Mouse (Mus musculus) kidney, embryonic 15.5 days (tissue): Measurements from ENCODE around the gene Cep63. TPM values are rescaled to one million over a fixed set of nuclear protein-coding genes. Genes with fewer than 3 reads are reported as not detected.

Experiments
- ATAC-seq: fragments of 200-750 bp; cut with Nextera tagmentation; replicated peaks from 2 replicates; pipeline ENCODE4 v1.8.0; 2017; ENCODE audit warnings: moderate TSS enrichment; ENCODE audit not compliant: low FRiP score
- H3K27ac ChIP-seq: fragments of 300-500 bp; sonication (generic); 2 replicates; pipeline ENCODE4 v1.5.1; 2015; ENCODE audit warnings: mild to moderate bottlenecking, inconsistent platforms
- H3K27me3 ChIP-seq: fragments of 300-500 bp; sonication (generic); 2 replicates; pipeline ENCODE4 v1.6.1; 2015; ENCODE audit warnings: inconsistent platforms
- H3K36me3 ChIP-seq: fragments of 300-500 bp; sonication (generic); 2 replicates; pipeline ENCODE4 v1.6.1; 2015; ENCODE audit warnings: inconsistent platforms
- H3K4me1 ChIP-seq: fragments of 300-500 bp; sonication (generic); 2 replicates; pipeline ENCODE4 v1.6.1; 2015; ENCODE audit warnings: inconsistent platforms
- H3K4me2 ChIP-seq: fragments of 300-500 bp; sonication (generic); 2 replicates; pipeline ENCODE4 v1.6.1; 2015; ENCODE audit warnings: moderate library complexity, mild to moderate bottlenecking, inconsistent platforms
- H3K4me3 ChIP-seq: fragments of 300-500 bp; sonication (generic); replicated peaks from 2 replicates; pipeline ENCODE4 v1.5.1; 2015; ENCODE audit warnings: mild to moderate bottlenecking, inconsistent platforms
- H3K9ac ChIP-seq: fragments of 300-500 bp; sonication (generic); 2 replicates; pipeline ENCODE4 v1.6.1; 2015; ENCODE audit warnings: mild to moderate bottlenecking, inconsistent platforms
- H3K9me3 ChIP-seq: fragments of 300-500 bp; sonication (generic); replicated peaks from 2 replicates; pipeline ENCODE4 v1.6.1; 2016; ENCODE audit warnings: inconsistent platforms
- WGBS: fragments of 180-500 bp; shearing (Covaris S2); methylation state at CpG from one replicate; pipeline ENCODE4 v1.1.7; 2015; ENCODE audit warnings: mixed read lengths; 5-methylcytosine and 5-hydroxymethylcytosine counted together
- polyA plus RNA-seq: library from polyadenylated mRNA; unstranded; fragments of >200 nt; fragmentation: Nextera tagmentation; extraction: Ambion mirVana; gene quantifications from 2 replicates; pipeline ENCODE4 v1.2.1, GENCODE M21; 2015

The Cep63 gene
- polyA plus RNA-seq, 1 experiment from 2014 or later: 61.7 TPM

DNA sequence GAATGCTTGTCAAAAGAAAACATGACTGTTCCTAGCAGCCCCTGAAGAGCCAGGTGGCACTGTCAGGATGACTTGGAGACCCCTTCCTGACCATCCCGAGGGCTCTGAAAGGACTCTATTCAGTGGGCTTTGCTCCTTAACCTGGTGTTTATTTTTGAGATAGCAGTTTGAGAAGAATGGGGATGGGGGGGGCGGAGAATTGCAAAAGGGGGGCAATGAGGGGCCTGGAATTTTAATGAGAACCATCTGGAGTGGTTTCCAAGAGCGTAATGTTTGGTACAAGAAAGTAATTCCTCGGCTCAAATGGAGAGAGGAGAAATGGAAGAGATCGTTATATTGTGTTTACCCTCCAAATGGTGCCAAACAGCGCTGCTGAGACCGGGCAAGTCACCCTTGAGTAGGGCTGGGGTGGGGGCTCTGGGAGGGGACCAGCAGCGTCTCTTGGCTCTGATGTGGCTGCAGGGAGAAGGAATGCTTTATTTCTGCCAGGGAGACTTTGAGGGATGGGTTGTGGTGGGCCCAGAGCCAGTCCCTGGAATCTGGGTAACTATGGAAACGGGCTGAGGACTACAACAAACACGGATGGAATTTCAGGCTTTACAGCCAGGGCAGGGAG is 17.3 kb upstream of the Cep63 start:
- peak overlapping the region; percentile 89 for H3K27ac ChIP-seq
- H3K9ac ChIP-seq: no peak overlapping the region
- WGBS: 7% methylated on average over 10 of the region's 10 CpGs
- peaks cover 52% of the 10 kb centered on the region for H3K4me1 ChIP-seq
- no peaks in the 10 kb centered on the region for H3K27me3 ChIP-seq
- ATAC-seq: peak; percentile 88
- H3K36me3 ChIP-seq: no peaks in the 10 kb centered on the region
- H3K4me2 ChIP-seq: peak overlapping the region; percentile 52
- H3K9me3 ChIP-seq: no peaks in the 10 kb centered on the region
- peak overlapping the region; percentile 18 for H3K4me3 ChIP-seq

DNA sequence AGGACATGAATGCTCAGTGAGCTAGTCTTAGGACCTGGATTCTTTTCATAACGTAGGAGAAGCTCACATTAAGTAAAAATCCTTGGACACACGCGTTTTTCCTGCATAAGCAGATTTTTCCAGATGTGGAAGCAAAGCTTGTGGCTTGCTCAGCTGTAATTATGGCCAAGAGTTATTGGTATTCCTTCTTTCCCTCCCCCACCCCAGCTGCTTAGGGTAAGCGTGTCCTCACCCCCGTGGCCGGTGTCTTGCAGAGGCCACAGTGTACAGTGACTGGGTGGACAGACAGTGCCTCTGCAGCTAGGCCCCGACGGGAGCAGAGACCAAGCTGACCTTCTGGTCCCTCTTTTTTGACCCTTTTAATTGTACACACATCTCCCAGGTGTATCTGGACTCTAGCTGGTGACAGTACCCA is 16.7 kb upstream of the Cep63 start:
- Histone ChIP-seq H3K9ac (no peak overlapping the region), H3K36me3 (no peaks in the 10 kb centered on the region), H3K4me1 (peaks cover 54% of the 10 kb centered on the region), H3K9me3 (no peaks in the 10 kb centered on the region), H3K4me2 (peak overlapping the region; percentile 52), H3K27me3 (no peaks in the 10 kb centered on the region), H3K4me3 (no peak overlapping the region), H3K27ac (peak overlapping the region; percentile 89)
- peak; percentile 19; the same call in 1 of the 2 replicates for ATAC-seq
- WGBS: 33% methylated on average over 8 of the region's 8 CpGs

DNA sequence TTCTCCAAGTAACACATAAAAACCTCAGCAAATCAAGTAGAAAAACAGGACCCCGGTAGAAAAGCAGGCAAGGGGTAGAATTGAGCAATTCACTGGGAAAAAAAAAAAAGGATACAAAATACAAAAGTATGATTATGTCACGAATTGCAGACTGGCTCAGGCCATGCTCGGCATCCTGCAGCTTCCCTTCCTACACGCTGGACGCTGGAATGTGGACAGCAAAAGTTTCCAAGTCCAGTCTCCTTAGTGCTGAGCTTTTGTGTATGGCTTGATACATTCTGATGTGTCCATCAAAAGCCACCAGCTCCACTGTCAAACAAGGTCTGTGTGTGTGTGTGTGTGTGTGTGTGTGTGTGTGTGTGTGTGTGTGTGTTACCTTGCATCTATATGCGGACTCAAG is 15.2 kb upstream of the Cep63 start:
- no peaks in the 10 kb centered on the region for H3K27me3 ChIP-seq
- no peaks in the 10 kb centered on the region for H3K36me3 ChIP-seq
- H3K9ac ChIP-seq: no peak overlapping the region
- no peak overlapping the region for H3K4me3 ChIP-seq
- H3K4me2 ChIP-seq: no peak overlapping the region
- 54% methylated on average over 6 of the region's 6 CpGs for WGBS
- H3K4me1 ChIP-seq: peaks cover 64% of the 10 kb centered on the region
- no peak for ATAC-seq
- H3K9me3 ChIP-seq: no peaks in the 10 kb centered on the region
- H3K27ac ChIP-seq: no peak overlapping the region

DNA sequence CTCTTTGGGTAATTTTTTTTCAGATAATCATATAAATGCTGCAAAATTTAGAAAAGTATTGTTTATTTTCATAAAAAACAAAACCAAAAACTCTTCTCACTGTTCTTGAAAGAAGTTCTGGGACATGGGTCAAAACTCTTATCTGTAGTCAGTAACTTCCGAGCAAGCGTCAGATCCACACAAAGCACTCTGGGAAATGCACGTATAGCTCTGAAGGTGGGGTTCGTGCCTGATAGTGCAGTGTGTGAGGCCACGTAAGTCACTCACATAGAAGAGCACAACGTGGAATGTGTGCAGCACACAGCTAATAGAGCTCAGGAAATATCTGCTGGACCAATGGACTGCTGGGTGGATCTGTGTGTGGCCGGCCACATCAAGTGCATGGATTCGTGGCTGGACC is 13.2 kb upstream of the Cep63 start:
- peak overlapping the region; percentile 63 for H3K27ac ChIP-seq
- 80% methylated on average over 8 of the region's 8 CpGs for WGBS
- no peak overlapping the region for H3K4me3 ChIP-seq

DNA sequence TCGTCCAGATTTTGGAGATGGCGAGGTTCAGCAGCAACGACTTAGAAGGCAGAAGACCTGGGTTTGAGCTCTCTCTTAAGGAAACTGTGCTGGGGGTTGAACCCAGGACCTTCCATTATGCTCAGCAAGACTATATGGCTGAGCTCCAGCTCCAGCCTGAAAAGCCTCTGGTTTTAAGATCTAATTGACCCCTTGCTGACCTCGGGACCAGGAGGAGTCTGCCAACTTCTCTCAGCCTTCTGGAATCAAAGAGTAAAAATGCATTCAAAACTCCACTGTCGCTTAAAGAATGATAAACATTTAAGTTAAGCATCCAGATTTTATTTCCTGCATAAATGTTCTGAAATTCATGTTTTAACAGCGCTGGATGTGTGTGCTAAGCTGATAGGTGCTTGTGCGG is 12.6 kb upstream of the Cep63 start:
- H3K4me3 ChIP-seq: no peak overlapping the region
- peak overlapping the region; percentile 63 for H3K27ac ChIP-seq
- no peak overlapping the region for H3K4me2 ChIP-seq
- H3K36me3 ChIP-seq: peaks cover 13% of the 10 kb centered on the region
- peaks cover 42% of the 10 kb centered on the region for H3K4me1 ChIP-seq
- H3K27me3 ChIP-seq: no peaks in the 10 kb centered on the region
- H3K9me3 ChIP-seq: no peaks in the 10 kb centered on the region
- no peak for ATAC-seq
- 54% methylated on average over 7 of the region's 7 CpGs for WGBS
- H3K9ac ChIP-seq: no peak overlapping the region

More for the DNA sequence above, 13.2 kb upstream of the Cep63 start:
- no peak overlapping the region for H3K9ac ChIP-seq
- H3K27me3 ChIP-seq: no peaks in the 10 kb centered on the region
- H3K36me3 ChIP-seq: peaks cover 8% of the 10 kb centered on the region
- peaks cover 47% of the 10 kb centered on the region for H3K4me1 ChIP-seq
- ATAC-seq: no peak
- no peaks in the 10 kb centered on the region for H3K9me3 ChIP-seq
- H3K4me2 ChIP-seq: no peak overlapping the region

DNA sequence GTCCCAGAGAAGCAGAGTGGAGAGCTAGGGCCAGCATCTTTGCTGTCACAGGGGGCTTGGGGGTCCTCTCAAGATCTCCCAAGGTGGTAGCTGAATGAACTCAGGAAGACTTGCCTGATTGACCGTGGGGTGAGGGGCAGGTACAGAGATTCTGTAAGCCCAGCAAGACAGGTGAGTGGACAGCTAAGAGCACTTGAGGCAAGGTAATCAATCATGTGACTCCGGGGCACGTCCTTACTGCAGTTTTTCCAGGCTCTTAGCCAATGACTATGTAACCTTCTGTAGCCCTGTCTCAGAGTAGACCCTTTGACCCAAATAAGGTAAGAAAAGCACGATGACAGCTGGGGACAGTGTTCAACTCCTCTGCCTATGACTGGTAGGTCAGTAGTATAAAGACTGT is 10.8 kb upstream of the Cep63 start:
- H3K4me2 ChIP-seq: no peak overlapping the region
- no peak overlapping the region for H3K27ac ChIP-seq
- H3K9me3 ChIP-seq: no peaks in the 10 kb centered on the region
- 53% methylated on average over 4 of the region's 4 CpGs for WGBS
- H3K36me3 ChIP-seq: peaks cover 20% of the 10 kb centered on the region
- H3K27me3 ChIP-seq: no peaks in the 10 kb centered on the region
- H3K4me1 ChIP-seq: peaks cover 26% of the 10 kb centered on the region; the same call in 1 of the 2 replicates
- ATAC-seq: no peak
- H3K9ac ChIP-seq: no peak overlapping the region
- no peak overlapping the region for H3K4me3 ChIP-seq

DNA sequence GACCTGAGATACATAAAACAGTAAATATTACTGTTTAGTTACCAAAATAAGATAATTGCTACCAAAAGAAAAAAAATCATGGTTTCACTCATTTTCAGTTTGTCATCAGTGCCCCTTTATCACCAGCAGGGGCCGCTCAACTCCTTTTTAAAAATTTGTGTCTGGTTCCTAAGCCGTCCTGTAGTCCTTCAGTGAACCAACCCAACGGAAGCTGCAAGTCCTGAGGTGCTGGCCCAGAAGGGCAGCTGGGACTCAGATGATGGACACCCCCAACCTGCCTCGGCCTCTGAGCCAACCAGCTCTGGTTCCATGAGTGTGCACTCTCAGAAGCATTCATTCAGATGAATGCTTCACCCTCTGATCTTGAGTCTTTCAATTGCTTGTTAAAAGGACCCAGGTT is 10.2 kb upstream of the Cep63 start:
- H3K4me1 ChIP-seq: peaks cover 27% of the 10 kb centered on the region; the same call in 1 of the 2 replicates
- H3K4me3 ChIP-seq: no peak overlapping the region
- H3K9ac ChIP-seq: no peak overlapping the region
- H3K9me3 ChIP-seq: no peaks in the 10 kb centered on the region
- no peak overlapping the region for H3K4me2 ChIP-seq
- H3K27ac ChIP-seq: no peak overlapping the region
- peaks cover 23% of the 10 kb centered on the region for H3K36me3 ChIP-seq
- no peaks in the 10 kb centered on the region for H3K27me3 ChIP-seq
- no peak for ATAC-seq
- 3% methylated on average over 4 of the region's 4 CpGs for WGBS

DNA sequence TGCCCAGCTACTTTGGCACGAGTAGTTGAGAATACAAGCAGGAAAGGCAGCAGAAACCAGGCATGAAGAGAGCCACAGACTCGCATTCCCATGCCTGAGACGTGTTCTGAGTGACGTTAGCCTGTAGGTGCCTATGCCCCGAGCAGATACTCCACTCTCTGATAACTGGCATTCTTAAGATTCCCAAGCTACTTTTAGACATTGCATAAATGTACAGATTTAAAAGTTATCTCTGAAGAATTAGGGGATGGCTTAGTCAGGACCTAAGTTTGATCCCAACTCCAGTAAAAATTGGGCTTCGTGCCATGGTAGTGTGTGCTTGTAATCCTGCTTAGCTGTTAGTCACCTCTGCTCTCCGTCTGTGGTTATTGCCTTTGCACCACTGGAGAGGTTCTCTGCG is 8.1 kb upstream of the Cep63 start:
- Histone ChIP-seq H3K36me3 (peaks cover 40% of the 10 kb centered on the region), H3K27ac (no peak overlapping the region), H3K4me1 (peaks cover 23% of the 10 kb centered on the region; the same call in 1 of the 2 replicates), H3K9me3 (no peaks in the 10 kb centered on the region), H3K4me2 (no peak overlapping the region), H3K27me3 (no peaks in the 10 kb centered on the region), H3K9ac (no peak overlapping the region), H3K4me3 (no peak overlapping the region)
- 87% methylated on average over 8 of the region's 8 CpGs for WGBS
- no peak for ATAC-seq

DNA sequence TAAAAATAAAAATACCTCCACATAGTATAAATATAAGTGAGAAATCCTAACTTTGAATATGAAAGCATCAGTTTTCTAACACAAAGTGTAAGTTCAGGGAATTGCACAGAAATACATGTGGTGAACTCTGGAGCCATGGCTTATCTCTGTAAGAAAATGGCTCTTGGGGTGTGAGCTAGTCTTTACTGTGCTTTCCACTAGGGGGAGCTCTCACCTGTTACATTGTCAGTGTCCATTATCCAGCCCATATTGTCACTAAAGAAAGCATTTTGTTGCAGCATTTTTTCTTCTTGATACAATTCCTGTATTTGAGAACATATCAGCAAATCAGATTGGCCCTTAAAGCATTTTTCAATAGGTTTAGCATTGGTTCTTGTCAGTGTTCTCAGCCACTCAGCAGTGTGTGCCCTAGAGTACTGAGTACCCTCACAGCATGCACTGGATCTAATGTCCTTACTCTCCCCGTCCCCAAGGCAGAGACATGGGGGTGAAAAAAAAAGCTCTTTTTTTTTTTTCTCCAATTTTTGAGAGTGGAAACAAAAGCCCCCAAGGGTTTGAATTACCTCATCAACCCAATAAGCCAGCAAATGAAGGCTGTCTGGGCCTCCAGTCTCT is 6.7 kb upstream of the Cep63 start:
- WGBS: 62% methylated on average over 1 of the region's 1 CpGs
- H3K9ac ChIP-seq: no peak overlapping the region
- H3K4me2 ChIP-seq: no peak overlapping the region
- no peak overlapping the region for H3K4me3 ChIP-seq
- peaks cover 16% of the 10 kb centered on the region; the same call in 1 of the 2 replicates for H3K4me1 ChIP-seq
- H3K27me3 ChIP-seq: no peaks in the 10 kb centered on the region
- ATAC-seq: no peak
- no peaks in the 10 kb centered on the region for H3K9me3 ChIP-seq
- H3K36me3 ChIP-seq: peaks cover 40% of the 10 kb centered on the region
- no peak overlapping the region for H3K27ac ChIP-seq

DNA sequence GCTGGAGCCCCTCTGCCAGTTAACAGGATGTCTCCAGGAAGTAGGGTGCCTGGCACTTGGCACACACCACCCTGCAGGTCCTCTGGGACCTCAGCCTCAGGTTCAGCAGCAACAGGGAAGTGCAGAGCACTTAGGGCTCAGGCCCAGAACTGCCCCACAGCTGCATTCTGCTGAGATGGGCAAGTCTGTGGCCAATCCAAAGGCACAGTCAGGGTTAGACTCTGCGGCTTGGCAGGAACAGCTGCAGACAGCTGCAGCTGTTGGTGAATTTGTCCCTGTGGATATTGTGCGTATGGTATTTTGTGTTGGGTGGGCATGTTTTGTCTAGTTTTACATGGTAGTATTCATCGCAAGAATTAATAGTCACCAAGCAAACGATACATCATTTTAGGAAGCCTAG is 5.8 kb upstream of the Cep63 start:
- Histone ChIP-seq H3K4me3 (no peak overlapping the region), H3K4me2 (no peak overlapping the region), H3K27ac (peak overlapping the region; percentile 41; the same call in 1 of the 2 replicates), H3K9me3 (no peaks in the 10 kb centered on the region), H3K27me3 (no peaks in the 10 kb centered on the region), H3K4me1 (peaks cover 20% of the 10 kb centered on the region), H3K36me3 (peaks cover 40% of the 10 kb centered on the region), H3K9ac (no peak overlapping the region)
- WGBS: 83% methylated on average over 4 of the region's 4 CpGs
- no peak for ATAC-seq

DNA sequence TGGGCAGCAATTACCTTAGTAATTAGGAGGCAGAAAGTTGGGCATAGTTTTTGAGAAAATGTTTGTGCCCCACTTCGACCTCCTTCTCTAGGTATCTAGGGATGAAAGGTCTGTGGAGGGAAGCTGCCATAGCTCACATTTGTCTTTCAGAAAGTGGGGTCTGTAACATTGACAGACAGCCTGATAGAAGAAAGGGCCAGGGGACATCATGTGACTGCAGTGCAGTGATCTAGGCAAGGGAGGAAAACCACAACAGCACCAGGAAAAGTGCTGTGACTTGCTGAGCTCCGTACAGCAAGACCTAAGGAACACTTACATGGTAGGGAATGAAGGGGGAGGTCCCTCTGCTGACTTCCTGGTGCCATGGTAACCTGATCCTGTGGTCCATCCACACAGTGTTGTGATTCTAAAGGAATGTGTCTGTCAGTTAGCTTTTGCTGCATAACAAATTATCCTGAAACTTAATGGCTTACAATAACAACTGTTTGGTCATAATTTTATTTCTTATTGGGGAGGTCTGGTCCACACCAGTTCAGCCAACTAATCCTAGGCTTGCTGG is 5.3 kb upstream of the Cep63 start:
- Histone ChIP-seq H3K36me3 (peaks cover 40% of the 10 kb centered on the region), H3K4me1 (peaks cover 18% of the 10 kb centered on the region), H3K4me3 (no peak overlapping the region), H3K4me2 (no peak overlapping the region), H3K27me3 (no peaks in the 10 kb centered on the region), H3K27ac (peak overlapping the region; percentile 41; the same call in 1 of the 2 replicates), H3K9ac (0 out of 2 replicates have a peak overlapping the region, but pooled peaks have one; percentile 14), H3K9me3 (no peaks in the 10 kb centered on the region)
- WGBS: 51% methylated on average over 2 of the region's 2 CpGs
- no peak for ATAC-seq

DNA sequence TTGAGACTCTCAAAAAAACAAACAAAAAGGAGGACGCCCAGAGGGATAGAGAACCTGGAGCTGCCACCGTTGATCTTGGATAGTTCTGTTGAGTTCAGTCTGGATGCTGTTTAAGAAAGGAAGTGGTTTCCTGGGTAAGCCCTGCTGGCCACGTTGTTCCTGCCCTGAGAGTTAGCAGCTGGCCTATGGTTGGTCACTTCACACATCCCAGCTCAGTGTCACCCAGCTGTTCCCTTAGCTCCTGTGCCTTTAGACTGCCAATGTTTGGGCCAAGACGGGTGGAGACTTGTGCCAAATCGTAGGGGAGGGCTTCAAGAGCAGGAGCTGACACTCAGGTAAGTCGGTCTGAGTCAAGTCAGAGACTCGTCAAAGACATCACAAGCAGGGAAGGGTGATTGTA is 2.7 kb upstream of the Cep63 start:
- H3K9me3 ChIP-seq: no peaks in the 10 kb centered on the region
- 69% methylated on average over 7 of the region's 7 CpGs for WGBS
- H3K4me1 ChIP-seq: peaks cover 27% of the 10 kb centered on the region
- ATAC-seq: no peak
- no peaks in the 10 kb centered on the region for H3K27me3 ChIP-seq
- H3K36me3 ChIP-seq: peaks cover 28% of the 10 kb centered on the region
- H3K27ac ChIP-seq: no peak overlapping the region
- no peak overlapping the region for H3K9ac ChIP-seq
- no peak overlapping the region for H3K4me3 ChIP-seq
- H3K4me2 ChIP-seq: no peak overlapping the region
